Mouse (Mus musculus) urinary bladder, postnatal 10 days (tissue): ENCODE data around the gene Orai1.
"Not testable (repeated sequence)": the region's sequence is repeated elsewhere in the genome, so short reads cannot be mapped to it uniquely, and the experiment has no call there.

ENCODE experiments used
- DNase-seq: peaks from one replicate; pipeline ENCODE4 v3.0.0; 2022; ENCODE audit warnings: low spot score

The Orai1 gene

DNA sequence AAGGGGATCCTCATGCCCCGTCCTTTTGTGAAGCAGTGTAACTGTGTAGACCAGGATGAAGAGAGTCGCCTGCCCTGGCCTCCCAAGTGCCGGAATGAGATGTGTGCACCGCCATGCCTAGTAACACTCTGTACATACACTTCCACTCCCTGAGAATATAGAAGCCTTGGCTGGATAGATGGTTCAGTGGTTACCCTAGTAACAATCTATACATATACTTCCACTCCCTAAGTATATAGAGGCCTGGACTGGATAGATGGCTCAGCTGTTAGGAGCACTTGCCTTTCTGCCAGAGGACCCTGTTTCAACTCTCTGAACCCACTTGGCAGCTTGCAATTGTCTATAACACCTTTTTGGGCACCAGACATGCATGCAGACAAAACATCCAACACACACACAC lies 20.2 kb downstream of the Orai1 start:
- no peak for DNase-seq

GRCm38 (mm10) chr5:123035564-123035963 lies 20.7 kb downstream of the Orai1 start:
- DNase-seq = no peak

DNA sequence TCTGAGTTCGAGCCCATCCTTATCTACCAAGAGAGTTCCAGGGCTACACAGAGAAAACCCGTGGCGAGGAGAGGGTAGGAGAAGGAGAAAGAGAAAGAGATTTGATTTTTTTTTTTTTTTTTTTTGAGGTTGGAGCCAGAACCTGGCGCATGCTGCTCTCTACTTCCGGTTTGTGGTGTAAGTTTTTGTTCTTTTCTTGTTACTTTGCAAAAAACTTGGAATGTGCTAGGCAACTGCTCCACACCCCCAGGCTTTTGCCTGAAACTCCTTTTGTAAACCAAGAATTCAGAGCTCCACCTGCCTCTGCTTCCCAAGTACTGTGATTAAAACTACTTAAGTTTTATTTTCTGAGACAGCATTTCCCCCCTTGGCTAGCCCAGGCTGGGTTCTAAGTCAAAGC lies 23.2 kb downstream of the Orai1 start:
- DNase-seq = no peak

DNA sequence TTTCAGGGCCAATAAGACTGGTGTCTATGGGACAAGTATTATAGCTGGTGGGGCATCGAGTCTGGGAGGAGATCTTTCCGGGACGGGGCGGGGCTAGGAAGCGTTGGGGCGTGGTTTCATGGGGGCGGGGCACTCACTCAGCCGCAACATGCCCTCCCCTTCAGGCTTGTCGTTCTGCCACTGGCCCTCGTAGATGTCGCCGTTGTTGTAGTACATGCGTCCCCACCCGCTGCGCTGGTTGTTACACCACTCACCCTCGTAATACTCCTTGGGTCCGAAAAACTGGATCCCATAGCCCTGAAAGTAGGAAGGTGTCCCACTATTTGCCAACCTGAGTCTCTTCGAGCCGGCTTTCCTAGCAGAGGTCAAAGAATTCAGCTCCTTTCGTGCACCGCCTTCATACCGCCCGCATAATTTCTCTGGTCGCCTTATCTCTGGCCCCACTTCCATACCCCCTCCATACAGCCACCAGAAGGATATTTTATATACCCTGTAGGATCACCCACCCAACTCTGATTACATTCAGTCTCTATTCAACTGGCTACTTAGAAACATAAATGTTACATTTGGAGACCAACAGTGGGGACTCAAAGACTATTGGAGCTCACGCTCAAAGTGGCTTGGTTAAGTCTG lies 24.4 kb downstream of the Orai1 start:
- DNase-seq = no peak

DNA sequence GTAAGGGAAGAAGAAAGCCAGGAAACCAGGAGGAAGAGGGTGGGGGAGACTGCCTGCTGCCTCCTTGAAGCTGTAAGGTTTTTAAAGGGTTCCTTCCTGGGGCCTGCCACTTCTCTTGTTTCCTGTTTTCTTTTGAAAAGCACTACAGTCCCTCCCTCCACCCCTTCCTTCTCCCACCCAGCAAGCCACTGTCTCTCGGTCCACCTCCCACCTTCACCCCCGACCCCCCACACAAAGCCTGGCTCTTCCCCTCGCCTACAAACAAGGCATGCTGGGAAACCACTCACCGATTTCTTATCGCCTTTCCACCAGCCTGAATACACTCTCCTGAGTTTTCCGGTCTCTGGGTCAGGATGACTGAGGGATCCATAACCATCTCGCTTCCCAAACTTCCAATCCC lies 25.9 kb downstream of the Orai1 start:
- DNase-seq = no peak

DNA sequence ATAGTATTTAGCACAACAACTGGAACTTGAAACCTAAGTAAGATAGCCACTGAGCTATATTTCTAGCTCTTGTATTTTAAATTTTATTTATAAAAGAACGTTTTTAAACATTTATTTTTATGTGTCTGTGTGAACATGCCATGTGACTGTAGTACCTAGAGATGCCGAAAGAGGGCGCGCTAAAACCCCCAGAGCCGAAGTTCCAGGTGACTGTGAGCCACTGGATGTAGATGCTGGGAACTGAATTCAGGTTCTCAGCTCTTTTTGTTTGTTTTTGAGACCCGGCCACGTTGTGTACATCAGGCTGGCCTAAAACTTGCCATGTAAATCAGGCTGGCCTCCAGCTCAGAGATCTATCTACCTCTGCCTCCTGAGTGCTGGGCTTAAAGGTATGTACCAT lies 29.0 kb downstream of the Orai1 start:
- DNase-seq = no peak

- no peak for DNase-seq
Measured at GRCm38 (mm10) chr5:123045561-123046295, 30.9 kb downstream of the Orai1 start.

DNA sequence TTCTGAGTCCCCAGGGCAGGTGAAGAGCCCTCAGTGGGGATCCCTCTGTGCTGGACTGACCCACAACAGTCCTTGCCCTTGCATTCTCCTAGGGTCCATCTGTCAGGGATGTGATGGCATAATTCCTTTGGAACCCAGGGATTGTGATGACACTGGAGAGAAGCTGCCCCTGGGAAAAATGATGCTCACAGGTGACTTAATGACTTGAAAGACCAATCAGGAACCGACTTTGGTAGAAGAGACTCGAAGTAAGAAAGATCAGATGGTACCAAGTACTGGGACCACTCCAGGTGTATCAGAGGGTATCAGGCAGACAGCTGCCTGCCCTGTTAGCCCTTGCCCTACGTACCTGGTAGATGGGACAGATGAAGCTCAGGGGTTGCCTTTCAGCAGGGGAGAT lies 32.0 kb downstream of the Orai1 start, which contains the start of gene Morn3:
Morn3 (minus strand) TSS at position 101 of the 400 bp plus-strand sequence.
- DNase-seq = no peak

- DNase-seq = no peak
Measured at GRCm38 (mm10) chr5:123049271-123049670, 34.4 kb downstream of the Orai1 start.

DNA sequence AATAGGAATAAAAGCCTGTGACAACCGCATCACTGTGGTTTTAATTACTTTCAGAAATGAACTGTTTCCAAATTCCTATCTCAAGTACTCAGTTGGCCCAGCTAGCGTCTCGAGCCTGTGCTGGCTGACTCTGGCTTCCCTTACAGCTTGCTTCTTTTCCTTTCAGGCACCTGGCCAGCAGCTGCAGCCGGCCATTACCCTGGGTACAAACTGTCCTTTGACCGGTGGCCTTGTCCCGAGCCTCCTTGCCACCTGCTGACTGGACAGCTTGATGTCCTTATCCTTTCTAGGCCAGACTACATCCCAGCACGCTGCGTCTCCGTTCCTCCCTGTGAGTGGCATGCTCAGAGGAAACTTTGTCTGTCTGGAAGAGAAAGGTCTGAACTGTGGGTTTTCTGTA lies 36.0 kb downstream of the Orai1 start:
- no peak for DNase-seq

- no peak for DNase-seq
Measured at GRCm38 (mm10) chr5:123051736-123052135, 36.9 kb downstream of the Orai1 start.

GRCm38 (mm10) chr5:123057366-123058250 lies 42.7 kb downstream of the Orai1 start:
- peak; percentile 96 for DNase-seq

GRCm38 (mm10) chr5:123058251-123059102 lies 43.6 kb downstream of the Orai1 start:
- DNase-seq = no peak

- no peak for DNase-seq
Measured at GRCm38 (mm10) chr5:123059757-123060520, 45.1 kb downstream of the Orai1 start.

GRCm38 (mm10) chr5:123060706-123061401 lies 46.0 kb downstream of the Orai1 start:
- no peak for DNase-seq

DNA sequence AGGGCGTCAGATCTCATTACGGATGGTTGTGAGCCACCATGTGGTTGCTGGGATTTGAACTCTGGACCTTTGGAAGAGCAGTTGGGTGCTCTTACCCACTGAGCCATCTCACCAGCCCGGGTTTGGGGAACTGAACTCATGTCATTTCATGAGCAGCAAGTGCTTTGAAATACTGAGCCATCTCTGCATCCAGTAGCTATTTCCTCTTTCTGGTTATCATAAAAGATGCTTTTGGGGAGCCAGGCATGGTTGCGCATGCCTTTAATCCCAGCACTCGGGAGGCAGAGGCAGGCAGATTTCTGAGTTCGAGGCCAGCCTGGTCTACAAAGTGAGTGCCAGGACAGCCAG lies 46.5 kb downstream of the Orai1 start:
- DNase-seq = not testable (repeated sequence)

DNA sequence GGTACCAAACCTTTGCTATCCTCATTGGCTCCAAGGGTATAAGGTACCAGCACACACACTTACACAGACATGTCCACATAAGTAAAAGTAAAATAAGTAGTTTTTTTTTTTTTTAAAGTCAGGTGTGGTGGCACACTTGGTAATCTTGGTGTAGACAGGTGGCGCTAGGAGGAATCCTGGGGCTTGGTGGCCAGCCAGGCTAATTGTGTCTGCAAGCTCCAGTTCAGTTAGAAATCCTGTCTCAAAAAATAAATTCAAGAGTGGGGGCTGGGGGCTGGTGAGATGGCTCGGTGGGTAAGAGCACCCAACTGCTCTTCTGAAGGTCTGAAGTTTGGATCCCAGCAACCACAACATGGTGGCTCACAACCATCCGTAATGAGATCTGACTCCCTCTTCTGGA lies 48.3 kb downstream of the Orai1 start:
- DNase-seq = no peak

DNA sequence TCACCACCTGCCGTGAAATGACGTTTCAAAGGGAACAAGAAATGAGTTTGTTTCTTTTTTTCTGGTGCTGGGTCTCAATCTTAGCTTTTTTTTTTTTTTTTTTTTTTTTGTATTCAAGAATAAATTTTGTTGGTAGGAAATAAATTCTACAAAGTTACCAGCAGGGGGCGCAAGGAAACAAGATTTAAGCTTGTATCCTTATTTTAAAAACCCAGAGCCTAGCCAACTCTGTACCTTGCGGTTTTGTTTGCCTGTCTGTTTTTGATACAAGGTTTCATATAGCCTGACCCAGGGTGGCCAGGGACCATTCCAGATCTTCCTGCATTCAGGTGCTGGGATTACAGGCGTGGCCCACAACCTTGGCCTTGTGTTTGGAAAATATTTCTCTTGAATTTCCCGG lies 49.3 kb downstream of the Orai1 start:
- no peak for DNase-seq

GRCm38 (mm10) chr5:123067395-123067995 lies 52.6 kb downstream of the Orai1 start:
- no peak for DNase-seq

DNA sequence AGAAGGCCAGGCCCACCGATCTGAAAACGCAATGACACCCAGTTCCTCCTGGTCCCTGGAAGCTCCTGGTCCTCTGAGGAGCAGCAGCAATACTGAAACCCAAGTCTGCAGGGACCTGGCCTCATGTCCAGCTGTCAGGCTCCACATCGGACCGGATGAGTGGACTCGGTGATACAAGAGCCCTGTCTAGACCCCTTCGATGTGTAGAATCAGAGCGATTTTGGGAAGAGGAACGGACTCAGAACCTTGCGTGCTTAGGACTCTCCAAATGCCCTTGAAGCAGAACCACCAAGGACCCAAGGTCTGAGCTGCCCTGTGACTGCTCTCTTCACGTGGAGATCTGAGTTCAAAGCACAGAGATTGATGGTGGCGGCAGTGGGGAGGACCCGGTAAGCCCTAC lies 53.2 kb downstream of the Orai1 start, which contains the start of gene Tmem120b:
Tmem120b (plus strand) TSS at position 301 of the 400 bp plus-strand sequence.
- DNase-seq = no peak
